ENCODE assay signal across 8 mouse cellular contexts in genomic region chr1:56089254-56089834, GRCm38 (mm10).
DNase-seq lines count a peak whose midpoint lies in the region; ATAC-seq lines count a peak whose summit lies in the region.

No protein-coding gene starts in this region.

- no peak for ATAC-seq in heart, embryonic 12.5 days (ENCODE audit: insufficient number of reproducible peaks, low FRiP score)
- 0 out of 2 replicates have a peak, but pooled peaks have one; percentile 25 for ATAC-seq in heart, embryonic 13.5 days (ENCODE audit: extremely low read depth, insufficient number of reproducible peaks, low FRiP score, low TSS enrichment)
- ATAC-seq in cerebellum, adult (ENCODE audit: insufficient number of reproducible peaks, low FRiP score, low TSS enrichment) = no peak

- no peaks in the 10 kb centered on the region for H3K9me3 ChIP-seq in heart, embryonic 12.5 days (replicated peaks)
- no peaks in the 10 kb centered on the region for H3K9me3 ChIP-seq in heart, embryonic 13.5 days
- no peaks in the 10 kb centered on the region for H3K9me3 ChIP-seq in hindbrain, embryonic 10.5 days

- H3K27me3 ChIP-seq in heart, embryonic 12.5 days (replicated peaks) = no peaks in the 10 kb centered on the region
- no peaks in the 10 kb centered on the region for H3K27me3 ChIP-seq in heart, embryonic 13.5 days (replicated peaks)
- H3K27me3 ChIP-seq in hindbrain, embryonic 10.5 days (ENCODE audit: insufficient read depth, poor library complexity, severe bottlenecking) = no peaks in the 10 kb centered on the region

- no peaks in the 10 kb centered on the region for H3K36me3 ChIP-seq in heart, embryonic 12.5 days
- no peaks in the 10 kb centered on the region for H3K36me3 ChIP-seq in heart, embryonic 13.5 days
- H3K36me3 ChIP-seq in hindbrain, embryonic 10.5 days = no peaks in the 10 kb centered on the region

- H3K4me3 ChIP-seq in heart, embryonic 12.5 days = no peak overlapping the region
- no peak overlapping the region for H3K4me3 ChIP-seq in heart, embryonic 13.5 days
- no peak overlapping the region for H3K4me3 ChIP-seq in hindbrain, embryonic 10.5 days

- H3K9ac ChIP-seq in heart, embryonic 12.5 days = no peak overlapping the region
- no peak overlapping the region for H3K9ac ChIP-seq in heart, embryonic 13.5 days

- no peak overlapping the region for H3K27ac ChIP-seq in heart, embryonic 12.5 days (ENCODE audit: poor library complexity, severe bottlenecking)
- H3K27ac ChIP-seq in heart, embryonic 13.5 days (replicated peaks) = no peak overlapping the region
- no peak overlapping the region for H3K27ac ChIP-seq in hindbrain, embryonic 10.5 days

- H3K4me1 ChIP-seq in heart, embryonic 12.5 days (replicated peaks) = 0 out of 2 replicates have a peak, but pooled peaks cover 4% of the 10 kb centered on the region
- H3K4me1 ChIP-seq in heart, embryonic 13.5 days = 0 out of 2 replicates have a peak, but pooled peaks cover 4% of the 10 kb centered on the region
- H3K4me1 ChIP-seq in hindbrain, embryonic 10.5 days (replicated peaks) = no peaks in the 10 kb centered on the region

- peak; percentile 72 to 89 for DNase-seq in heart, adult 18-20 months
- DNase-seq in adrenal gland, postnatal 25 days = peak; percentile 3
- peak; percentile 76 to 78 for DNase-seq in layer of hippocampus, adult 8-10 months (ENCODE audit: low spot score in 2 of 2)
- peak; percentile 81 for DNase-seq in lung, postnatal 10 days
- no peak for DNase-seq in hindbrain, embryonic 10.5 days (ENCODE audit: low spot score)

- 45% methylated on average over 4 of the region's 4 CpGs for whole genome bisulfite sequencing in heart, embryonic 12.5 days
- WGBS in heart, embryonic 13.5 days = 39% methylated on average over 4 of the region's 4 CpGs
- WGBS in hindbrain, embryonic 10.5 days = 79% methylated on average over 4 of the region's 4 CpGs

- no peak overlapping the region for H3K4me2 ChIP-seq in heart, embryonic 12.5 days
- no peak overlapping the region for H3K4me2 ChIP-seq in heart, embryonic 13.5 days
